Mouse (Mus musculus) 3134 (cell line): ENCODE data around the gene Mad2l2.
"Not testable (repeated sequence)": the region's sequence is repeated elsewhere in the genome, so short reads cannot be mapped to it uniquely, and the experiment has no call there.

Experiments used
- DNase-seq: peaks from one replicate; pipeline ENCODE4 v3.0.0-alpha.2; 2011; ENCODE audit warnings: low spot score; ENCODE audit not compliant: insufficient read length; ENCODE audit errors: extremely low read depth

Gene Mad2l2

DNA sequence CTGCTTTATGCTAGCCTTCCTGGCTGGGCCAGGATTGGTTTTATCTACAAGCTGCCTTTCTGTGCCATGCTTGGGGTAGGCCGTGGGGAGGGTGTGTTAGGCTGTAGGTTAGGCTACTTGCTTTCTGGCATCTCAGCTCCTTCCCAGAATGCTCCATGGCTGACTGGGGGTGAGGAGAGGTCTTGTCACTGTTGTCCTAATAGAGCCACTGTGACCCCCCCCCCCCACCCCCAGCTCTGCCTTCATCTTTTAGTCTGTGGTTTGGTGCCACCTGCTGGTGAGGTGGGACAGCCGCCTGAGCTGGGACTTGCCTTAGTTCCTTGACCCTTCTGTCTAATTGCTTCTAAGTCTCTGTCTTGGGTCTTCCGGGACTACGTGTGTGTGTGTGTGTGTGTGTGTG lies 36.8 kb downstream of the Mad2l2 start:
- DNase-seq, result no peak

DNA sequence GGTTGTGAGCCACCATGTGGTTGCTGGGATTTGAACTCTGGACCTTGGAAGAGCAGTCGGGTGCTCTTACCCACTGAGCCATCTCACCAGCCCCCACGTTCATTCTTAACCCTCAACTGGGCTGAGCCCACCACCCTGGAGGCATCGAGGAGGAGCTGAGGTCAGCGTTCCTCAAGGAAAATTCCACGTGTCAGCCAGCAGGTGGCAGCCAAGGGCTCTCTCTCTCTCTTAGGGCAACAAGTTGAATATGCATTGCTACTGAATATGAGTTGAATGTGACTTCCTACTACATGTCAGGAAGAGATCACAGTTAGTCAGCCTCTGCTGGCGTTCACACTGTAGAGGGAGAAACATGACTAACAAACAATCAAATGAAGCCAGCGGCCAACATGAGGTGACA lies 38.1 kb downstream of the Mad2l2 start:
- DNase-seq, result peak; percentile 56

DNA sequence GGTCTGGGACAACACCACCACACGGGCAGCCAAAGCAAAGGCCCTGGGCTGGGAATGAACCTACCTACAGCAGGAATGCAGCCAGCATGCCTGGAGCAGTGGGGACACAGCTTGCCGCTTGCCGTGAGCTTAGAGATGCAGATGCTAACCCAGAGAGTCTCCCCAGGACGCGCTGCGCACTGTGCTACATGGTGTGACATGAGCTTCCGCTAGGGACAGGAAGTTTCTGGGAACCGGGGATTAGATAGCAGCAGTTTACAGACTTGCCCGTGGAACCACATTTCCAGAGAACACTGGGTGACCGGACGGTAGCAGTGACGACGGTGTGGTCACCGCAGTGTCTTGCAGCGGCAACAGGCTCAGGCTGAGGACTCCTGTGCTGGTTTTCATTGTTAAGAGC lies 39.4 kb downstream of the Mad2l2 start:
- no peak for DNase-seq

DNA sequence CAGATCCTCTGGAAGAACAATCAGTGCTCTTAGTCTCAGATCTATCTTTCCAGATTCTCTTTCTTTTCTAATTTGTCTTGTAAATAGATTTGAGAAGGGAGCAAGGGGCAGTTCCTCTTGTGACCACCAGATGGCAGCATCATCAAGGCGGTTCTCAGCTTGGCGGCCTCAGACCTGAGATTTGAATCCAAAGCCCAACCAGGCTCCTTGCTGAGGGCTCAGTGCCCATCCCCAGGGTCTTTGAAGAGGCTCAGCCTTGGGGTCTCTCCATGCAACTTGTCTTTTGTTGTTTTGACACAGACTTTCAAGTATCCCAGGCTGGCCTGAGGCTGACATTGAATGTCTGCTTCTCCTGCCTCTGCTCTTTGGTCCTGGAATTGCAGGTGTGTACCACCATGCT lies 40.7 kb downstream of the Mad2l2 start:
- DNase-seq, result no peak

DNA sequence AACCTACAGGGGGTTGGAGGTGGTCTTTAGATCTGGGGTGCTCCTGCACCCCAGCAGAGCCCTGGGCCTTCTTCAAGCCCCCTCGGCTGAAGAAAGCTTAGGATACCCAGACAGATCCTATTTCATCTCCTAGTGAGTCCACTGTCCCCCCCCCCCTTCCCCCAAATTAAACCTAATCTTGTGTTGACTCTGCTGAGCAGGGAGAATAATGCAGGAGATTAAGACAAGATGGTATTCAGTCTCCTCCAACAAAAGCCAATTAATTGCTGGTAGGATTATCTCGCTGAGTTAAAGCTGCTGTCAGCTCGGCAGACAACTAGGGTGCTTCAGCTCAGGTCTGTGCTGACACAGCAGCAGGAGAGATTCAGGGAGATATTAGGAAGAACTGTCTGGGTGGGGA lies 41.1 kb downstream of the Mad2l2 start:
- DNase-seq, result no peak

DNA sequence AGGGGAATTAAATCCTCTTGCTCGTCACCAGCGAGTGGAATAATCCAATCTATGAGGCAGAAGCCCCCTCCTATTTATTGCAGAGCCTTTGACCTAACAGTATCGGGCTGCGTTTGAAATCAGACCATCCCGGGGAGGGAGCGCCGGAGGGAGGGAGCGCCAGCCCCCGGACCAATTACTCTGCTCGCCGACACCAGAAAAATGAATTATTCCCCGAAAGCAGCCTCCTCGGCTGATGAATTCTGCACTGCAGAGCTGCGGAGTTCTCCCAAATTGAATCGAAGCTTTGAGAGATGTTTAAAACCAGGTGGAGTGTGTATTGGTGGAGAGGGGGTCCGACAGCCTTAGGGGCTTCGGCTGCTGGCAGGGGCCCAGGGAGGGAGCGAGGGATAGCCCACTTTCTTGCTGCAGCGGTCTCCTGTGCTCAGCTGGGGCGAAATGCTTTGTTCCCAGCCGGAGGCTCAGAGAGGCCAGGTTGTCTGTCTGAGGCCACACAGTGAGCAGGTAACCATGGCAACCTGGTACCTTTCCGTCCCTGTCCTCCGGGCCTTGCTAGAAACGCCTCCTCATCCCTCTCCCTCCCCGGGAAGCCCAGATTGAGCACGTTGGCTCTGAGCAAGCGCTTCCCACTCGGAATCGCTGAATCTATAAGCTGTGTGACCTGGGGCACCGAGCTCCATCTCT lies 43.8 kb downstream of the Mad2l2 start:
- no peak for DNase-seq

DNA sequence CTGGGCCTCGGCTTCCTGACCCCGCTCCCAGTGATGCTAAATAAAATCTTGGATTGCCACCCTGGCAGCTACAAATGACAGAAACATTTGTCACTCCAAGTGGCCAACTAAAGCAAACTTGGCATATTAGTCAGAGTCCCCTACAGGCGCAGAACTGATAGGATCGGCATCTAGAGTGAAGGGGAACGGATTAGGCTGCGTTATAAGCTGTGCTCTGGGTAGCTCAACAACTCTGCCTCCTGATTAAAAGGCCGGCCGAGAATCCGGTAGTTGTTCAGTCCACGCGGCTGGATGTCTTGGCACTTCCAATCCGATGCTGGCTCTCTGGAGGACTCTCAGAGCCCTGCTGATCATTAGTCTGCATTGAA lies 44.3 kb downstream of the Mad2l2 start:
- no peak for DNase-seq

DNA sequence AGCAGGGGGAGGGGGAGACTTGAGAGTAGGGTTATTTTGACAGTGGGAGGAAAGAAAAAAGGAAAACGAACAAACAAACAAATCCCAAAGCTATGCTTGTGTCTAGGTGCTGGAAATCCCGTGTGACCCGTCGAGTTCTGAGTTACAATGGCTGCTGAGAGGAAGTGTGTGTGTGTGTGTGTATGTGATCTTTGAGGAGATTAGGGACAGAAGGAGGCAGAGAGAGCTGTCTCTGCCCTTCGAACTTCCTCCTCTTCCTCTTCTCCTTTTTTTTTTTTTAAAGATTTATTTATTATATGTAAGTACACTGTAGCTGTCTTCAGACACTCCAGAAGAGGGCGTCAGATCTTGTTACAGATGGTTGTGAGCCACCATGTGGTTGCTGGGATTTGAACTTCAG lies 46.4 kb downstream of the Mad2l2 start:
- DNase-seq, result not testable (repeated sequence)

DNA sequence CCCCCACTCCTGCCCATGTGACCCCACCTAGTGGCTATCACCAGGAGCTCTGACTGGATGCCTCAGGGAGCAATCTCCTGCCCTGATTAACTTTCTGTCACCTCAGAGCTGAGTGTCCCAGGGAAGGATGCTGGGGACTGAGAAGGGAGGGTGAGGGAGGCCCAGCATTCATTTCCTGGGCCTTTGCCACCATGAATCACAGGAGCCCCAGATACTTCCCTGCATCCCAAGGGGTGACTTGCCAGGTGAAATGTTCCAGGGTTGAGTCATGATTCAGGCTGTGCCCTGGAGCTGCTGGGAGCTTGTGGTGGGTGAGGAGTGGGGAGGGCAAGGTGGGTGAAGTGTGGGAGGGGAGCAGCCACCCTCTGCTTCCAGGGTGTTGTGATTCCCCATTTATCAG lies 47.5 kb downstream of the Mad2l2 start:
- no peak for DNase-seq

DNA sequence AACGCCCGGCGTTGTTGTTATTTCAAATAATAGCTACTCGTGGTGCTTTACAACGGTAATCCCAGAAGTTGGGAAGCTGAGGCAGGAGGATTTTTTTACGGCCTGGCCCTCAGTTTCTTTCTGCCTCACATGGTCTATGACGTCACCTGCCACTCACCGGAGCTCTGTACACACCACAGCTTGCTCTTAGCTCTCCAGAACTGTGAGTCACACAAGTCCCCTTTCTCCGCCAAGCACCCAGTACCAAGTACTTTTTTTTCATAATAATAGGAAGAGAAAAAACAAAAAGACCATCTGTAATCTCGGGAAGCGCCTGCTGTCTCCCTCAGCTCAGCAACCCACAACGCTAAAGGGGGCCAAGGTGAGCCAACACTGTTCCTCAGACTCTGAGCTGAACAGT lies 51.3 kb downstream of the Mad2l2 start:
- DNase-seq, result no peak

DNA sequence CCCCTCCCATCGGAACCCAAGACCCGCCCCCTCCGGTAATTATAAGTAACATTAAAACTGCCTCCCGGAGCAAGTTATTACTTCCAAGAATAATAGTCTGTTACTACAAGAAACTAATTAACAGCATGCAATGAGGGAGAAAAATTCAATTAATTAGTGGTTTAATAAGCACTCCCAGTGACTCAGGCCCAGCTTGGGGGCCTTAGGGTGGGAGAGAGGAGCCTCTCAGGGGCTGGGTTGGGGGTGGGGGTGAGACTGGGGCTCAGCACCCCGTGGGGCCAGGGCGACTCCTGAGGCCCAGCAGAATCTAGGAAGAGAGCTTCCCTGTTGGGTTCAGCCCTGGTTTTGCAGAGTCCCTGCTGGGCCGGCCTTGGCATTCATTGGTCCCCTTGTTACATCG lies 52.2 kb downstream of the Mad2l2 start:
- no peak for DNase-seq

DNA sequence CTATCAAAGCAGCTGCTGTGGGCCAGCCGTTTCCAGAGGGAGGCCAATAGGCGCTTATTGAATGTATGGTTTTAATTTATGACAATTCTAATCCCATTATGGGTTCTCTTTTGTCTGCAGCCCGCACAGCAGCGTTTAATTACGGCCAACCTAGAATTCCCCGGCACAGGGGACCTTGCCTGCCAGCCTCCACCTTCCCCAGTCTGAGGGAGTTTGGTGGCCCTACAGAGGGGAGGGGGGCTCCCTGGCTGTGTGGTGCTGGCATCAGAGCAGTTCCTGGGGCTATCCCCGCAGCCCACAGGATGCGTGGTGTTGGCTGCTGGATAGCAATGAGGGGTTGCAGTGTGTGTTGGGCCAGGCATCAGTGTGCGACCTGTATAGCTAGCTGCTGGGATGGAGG lies 54.4 kb downstream of the Mad2l2 start:
- DNase-seq, result no peak

DNA sequence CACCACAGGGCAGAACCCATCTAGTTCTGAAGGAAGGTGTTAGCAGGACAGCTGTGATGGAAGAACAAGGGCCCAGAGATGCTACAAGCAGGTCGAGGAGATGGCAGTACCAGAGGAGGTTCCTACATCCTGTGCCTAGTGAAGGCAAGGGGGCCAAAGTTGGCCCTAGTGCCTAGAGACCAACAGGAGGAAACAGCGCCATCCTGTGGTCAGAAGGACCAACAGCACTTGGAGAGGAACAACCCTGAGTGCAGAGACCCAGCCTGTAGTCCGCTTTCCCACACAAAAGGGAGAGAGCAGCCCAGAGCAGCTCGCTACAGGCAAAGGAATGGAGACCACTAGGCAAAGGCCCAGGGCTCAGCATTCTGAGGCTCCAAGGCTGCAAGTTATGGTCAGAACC lies 55.6 kb downstream of the Mad2l2 start:
- no peak for DNase-seq

DNA sequence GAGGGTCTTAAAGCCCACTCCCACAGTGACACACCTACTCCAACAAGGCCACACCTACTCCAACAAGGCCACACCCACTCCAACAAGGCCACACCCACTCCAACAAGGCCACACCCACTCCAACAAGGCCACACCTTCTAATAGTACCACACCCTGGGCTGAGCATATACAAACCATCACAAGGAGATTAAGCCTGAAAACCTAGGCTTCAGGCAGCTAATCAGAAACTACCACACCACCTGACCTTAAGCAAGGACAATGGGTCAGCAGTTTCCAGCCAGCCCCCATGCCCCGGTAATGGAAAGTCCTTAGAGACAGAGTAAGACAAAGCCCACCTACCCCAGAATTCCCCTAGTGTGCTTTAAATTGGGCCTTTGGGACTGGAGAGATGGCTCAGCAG lies 58.6 kb downstream of the Mad2l2 start:
- DNase-seq, result not testable (repeated sequence)

DNA sequence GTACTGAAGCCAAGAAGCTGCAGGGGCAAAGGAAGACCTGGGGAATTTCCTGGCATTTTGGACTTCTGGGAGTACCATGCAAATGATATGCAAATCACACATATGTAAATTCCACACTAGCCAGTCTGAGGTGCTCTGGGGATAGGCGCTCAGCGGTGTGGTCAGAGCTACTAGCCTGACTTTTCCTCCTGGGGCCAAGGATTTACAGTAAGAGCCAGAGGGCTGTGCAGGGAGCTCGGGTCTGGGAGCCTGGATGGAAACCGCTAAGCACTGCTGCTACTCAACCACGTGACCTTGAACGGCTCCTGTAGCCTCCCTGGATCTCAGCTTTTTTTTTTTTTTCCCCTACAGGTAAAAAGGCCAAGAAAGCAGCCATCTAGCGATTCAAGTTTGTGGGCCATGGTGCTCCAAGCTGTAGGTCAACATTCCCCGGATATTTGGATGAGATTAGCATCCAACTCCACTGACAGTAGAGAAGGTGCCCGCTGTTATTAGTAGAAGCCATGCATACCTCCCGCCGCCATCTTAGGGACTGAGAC lies 62.6 kb downstream of the Mad2l2 start:
- DNase-seq, result no peak

DNA sequence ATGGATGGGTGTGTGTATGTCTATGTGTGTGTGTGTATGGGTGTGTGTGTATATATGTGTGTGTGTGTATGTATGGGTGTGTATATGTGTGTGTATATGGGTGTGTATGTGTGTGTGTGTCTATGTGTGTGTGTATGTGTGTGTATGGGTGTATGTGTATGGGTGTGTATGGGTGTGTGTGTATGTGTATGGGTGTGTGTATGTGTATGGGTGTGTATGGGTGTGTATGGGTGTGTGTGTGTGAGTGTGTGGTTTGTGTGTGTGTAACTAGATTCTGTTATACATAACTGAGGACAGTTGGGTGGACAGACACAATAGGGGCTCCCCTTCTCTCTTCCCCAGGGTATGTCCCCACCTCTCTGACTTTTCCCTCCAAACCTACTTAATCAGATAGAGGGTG lies 64.2 kb downstream of the Mad2l2 start:
- no peak for DNase-seq
